Mouse (Mus musculus) cerebellum, adult 2 months (tissue): ENCODE measurements at regions not wholly inside any gene's neighbourhood (a gene's known extent, or its start where the extent isn't known, plus 50 kb on each side); places are given as distances from the start of the nearest gene placed in this dataset.

ENCODE experiments used
- DNase-seq, 2 experiments: peaks; one replicate each; pipeline ENCODE4 v3.0.0; 2021
- H3K27ac ChIP-seq: fragments of 200-500 bp; 2 replicates; pipeline ENCODE4 v1.5.1; 2012; ENCODE audit warnings: low read length, control low read depth, inconsistent platforms; ENCODE audit not compliant: insufficient read depth
- H3K27me3 ChIP-seq: fragments of 200-500 bp; 2 replicates; pipeline ENCODE4 v1.6.1; 2012; ENCODE audit warnings: inconsistent platforms, mild to moderate bottlenecking, low read length, moderate library complexity; ENCODE audit not compliant: control insufficient read depth, insufficient read depth
- H3K4me1 ChIP-seq: fragments of 200-500 bp; 2 replicates; pipeline ENCODE4 v1.6.1; 2011; ENCODE audit warnings: low read length; ENCODE audit not compliant: control insufficient read depth, insufficient read depth
- H3K4me3 ChIP-seq: fragments of 200-500 bp; replicated peaks from 2 replicates; pipeline ENCODE3; 2011; ENCODE audit warnings: mild to moderate bottlenecking, low read depth, low read length, control low read depth; ENCODE audit not compliant: insufficient read depth
- CTCF ChIP-seq: fragments of 200-500 bp; IDR thresholded peaks from 2 replicates; pipeline ENCODE4 v1.5.1; 2011; ENCODE audit warnings: low read depth, mild to moderate bottlenecking, control low read depth, low read length, moderate library complexity, borderline replicate concordance; ENCODE audit not compliant: insufficient read depth
- POLR2A ChIP-seq: fragments of 200-500 bp; IDR thresholded peaks from 2 replicates; pipeline ENCODE4 v1.6.1; 2011; ENCODE audit warnings: low read length, control low read depth, borderline replicate concordance; ENCODE audit not compliant: insufficient read depth
- WGBS: fragments of 180-500 bp; shearing (Covaris S2); methylation state at CpG from one replicate; pipeline ENCODE4 v1.1.7; 2018; 5-methylcytosine and 5-hydroxymethylcytosine counted together

DNA sequence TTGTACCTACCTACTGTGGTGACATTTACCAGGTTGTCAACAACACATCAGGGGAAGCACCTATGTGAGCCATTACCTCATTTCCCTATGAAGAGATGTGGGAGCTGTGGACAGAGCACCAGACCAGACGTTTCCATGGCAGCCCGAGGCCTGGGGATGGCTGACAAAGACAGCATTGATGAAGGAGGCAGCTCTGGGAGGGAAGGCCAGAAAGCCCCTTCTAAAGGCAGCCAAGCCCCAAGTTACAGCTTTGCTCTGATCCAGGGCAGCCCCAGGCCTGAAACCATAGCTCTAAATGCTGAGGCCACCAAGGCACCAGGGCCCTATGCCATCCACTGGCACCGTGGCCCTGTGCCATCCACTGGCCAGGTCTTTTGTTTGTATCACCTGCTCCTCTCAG, 157.9 kb upstream of the Gm3448 start:
- Histone ChIP-seq H3K4me3 (no peak overlapping the region), H3K4me1 (peaks cover 2% of the 10 kb centered on the region; the same call in 1 of the 2 replicates), H3K27ac (no peak overlapping the region), H3K27me3 (no peaks in the 10 kb centered on the region)
- TF ChIP-seq CTCF (no peak), POLR2A (no peak)
- DNase-seq, result no peak
- WGBS, result 20% methylated on average over 3 of the region's 3 CpGs

DNA sequence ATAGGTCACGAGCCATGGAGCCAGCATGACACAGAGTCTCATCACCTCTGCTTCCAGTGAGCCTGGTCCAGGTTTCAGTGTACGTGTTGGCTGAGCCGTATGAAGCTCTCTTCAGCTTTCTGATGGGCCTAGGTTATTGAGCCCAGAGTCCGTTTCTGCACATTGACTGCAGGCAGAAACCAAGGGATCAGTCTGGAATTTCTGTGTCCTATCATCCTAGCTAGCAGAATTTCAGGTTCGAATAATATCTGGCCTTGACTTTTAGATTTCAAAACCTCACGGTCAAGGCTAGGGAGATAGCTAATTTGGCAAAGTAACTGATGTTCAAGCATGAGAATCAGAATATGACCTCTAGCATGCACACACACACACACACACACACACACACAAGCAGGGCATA, 156.0 kb upstream of the Gm3448 start:
- WGBS, result 79% methylated on average over 6 of the region's 6 CpGs
- no peak overlapping the region for H3K4me3 ChIP-seq
- H3K27ac ChIP-seq, result no peak overlapping the region
- no peak for DNase-seq
- H3K27me3 ChIP-seq, result no peaks in the 10 kb centered on the region
- H3K4me1 ChIP-seq, result peaks cover 2% of the 10 kb centered on the region; the same call in 1 of the 2 replicates
- TF ChIP-seq CTCF, result no peak
- TF ChIP-seq POLR2A, result no peak

DNA sequence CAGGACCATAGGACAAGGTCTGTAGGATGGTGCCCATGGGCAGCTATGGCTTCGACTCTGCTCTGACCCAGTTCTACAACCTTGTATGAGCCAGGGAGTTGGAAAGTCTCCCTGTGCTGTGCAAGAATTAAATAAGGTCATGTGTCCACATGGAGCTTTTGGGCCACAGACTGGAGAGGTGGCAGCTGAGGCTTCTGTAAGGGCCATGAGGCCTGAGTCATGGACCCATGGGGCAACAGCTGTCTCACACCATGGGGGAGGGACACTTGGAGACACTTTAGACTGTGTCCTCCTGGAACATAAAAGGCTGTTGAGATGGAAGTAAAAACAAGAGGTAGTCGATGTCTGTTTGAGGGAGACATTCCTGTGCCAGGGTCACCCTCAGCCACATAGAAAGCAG, 154.5 kb upstream of the Gm3448 start:
- Histone ChIP-seq H3K27me3 (no peaks in the 10 kb centered on the region), H3K4me1 (peaks cover 2% of the 10 kb centered on the region; the same call in 1 of the 2 replicates), H3K4me3 (no peak overlapping the region), H3K27ac (no peak overlapping the region)
- 72% methylated on average over 2 of the region's 2 CpGs for WGBS
- TF ChIP-seq POLR2A (no peak), CTCF (no peak)
- DNase-seq, result no peak

GRCm38 (mm10) chr17:15194894-15195461, 153.6 kb upstream of the Gm3448 start:
- WGBS, result 15% methylated on average over 7 of the region's 7 CpGs
- Histone ChIP-seq H3K4me3 (no peak overlapping the region), H3K27me3 (no peaks in the 10 kb centered on the region), H3K27ac (no peak overlapping the region), H3K4me1 (peaks cover 2% of the 10 kb centered on the region; the same call in 1 of the 2 replicates)
- no peak for DNase-seq
- TF ChIP-seq POLR2A, result no peak
- no peak for TF ChIP-seq CTCF

GRCm38 (mm10) chr17:15193831-15194230, 152.5 kb upstream of the Gm3448 start:
- TF ChIP-seq CTCF (no peak), POLR2A (no peak)
- no peak for DNase-seq
- 41% methylated on average over 6 of the region's 6 CpGs for WGBS
- no peaks in the 10 kb centered on the region for H3K27me3 ChIP-seq
- peaks cover 2% of the 10 kb centered on the region; the same call in 1 of the 2 replicates for H3K4me1 ChIP-seq
- H3K4me3 ChIP-seq, result no peak overlapping the region
- H3K27ac ChIP-seq, result no peak overlapping the region

- DNase-seq, result no peak
- no peak overlapping the region for H3K27ac ChIP-seq
- no peak for TF ChIP-seq CTCF
- TF ChIP-seq POLR2A, result no peak
- H3K27me3 ChIP-seq, result no peaks in the 10 kb centered on the region
- peaks cover 2% of the 10 kb centered on the region; the same call in 1 of the 2 replicates for H3K4me1 ChIP-seq
- WGBS, result 52% methylated on average over 7 of the region's 7 CpGs
- no peak overlapping the region for H3K4me3 ChIP-seq
These were observed 151.5 kb upstream of the Gm3448 start for GRCm38 (mm10) chr17:15192840-15193239.

DNA sequence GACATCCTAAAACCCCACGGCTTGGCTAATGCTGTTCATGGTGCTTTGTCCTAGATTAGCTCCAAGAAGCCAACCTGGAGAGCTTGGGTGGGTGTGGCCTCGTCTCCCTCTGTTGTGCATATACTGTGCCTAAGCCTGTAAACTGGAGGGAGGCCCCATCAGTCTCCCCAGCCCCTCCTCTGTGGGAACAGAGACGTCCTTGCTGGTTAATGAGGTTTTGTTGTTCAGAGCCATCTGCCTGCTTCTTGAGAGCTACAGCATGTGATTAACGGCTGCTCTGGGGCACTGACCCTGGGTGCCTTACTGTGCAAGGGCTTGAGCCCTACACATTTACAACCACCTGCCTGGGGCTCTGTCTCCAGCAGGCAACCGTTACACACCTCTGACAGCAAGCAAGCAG, 143.9 kb upstream of the Gm3448 start:
- Histone ChIP-seq H3K4me1 (no peaks in the 10 kb centered on the region; the same call in 1 of the 2 replicates), H3K27ac (no peak overlapping the region), H3K27me3 (no peaks in the 10 kb centered on the region), H3K4me3 (no peak overlapping the region)
- DNase-seq, result peak; percentile 5
- TF ChIP-seq POLR2A (no peak), CTCF (no peak)
- WGBS, result 19% methylated on average over 5 of the region's 5 CpGs

GRCm38 (mm10) chr17:15183800-15184199, 142.5 kb upstream of the Gm3448 start:
- peak in 1 of 2 experiments; percentile 2 for DNase-seq
- TF ChIP-seq POLR2A, result no peak
- TF ChIP-seq CTCF, result no peak
- no peak overlapping the region for H3K27ac ChIP-seq
- WGBS, result 81% methylated on average over 6 of the region's 6 CpGs
- no peaks in the 10 kb centered on the region; the same call in 1 of the 2 replicates for H3K27me3 ChIP-seq
- no peak overlapping the region for H3K4me3 ChIP-seq
- no peaks in the 10 kb centered on the region; the same call in 1 of the 2 replicates for H3K4me1 ChIP-seq
